Mouse (Mus musculus) mouse embryonic stem cell (cell line): ENCODE data around the gene Eef2k.

Source experiments
- in situ Hi-C, 2 experiments: fragments of 300-500 bp; cut with MboI; formaldehyde crosslinking; loops; 1 replicate in 1 of 2; 3 replicates in 1 of 2; pipeline ENCODE4 v1.14.3; 2019 to 2020; ENCODE audit warnings: low sequenced_read_pairs in 2 of 2, low pct_unique_long_range_greater_than_20kb in 1 of 2, mixed read lengths in 1 of 2; ENCODE audit not compliant: unreplicated experiment in 1 of 2

The Eef2k gene

DNA sequence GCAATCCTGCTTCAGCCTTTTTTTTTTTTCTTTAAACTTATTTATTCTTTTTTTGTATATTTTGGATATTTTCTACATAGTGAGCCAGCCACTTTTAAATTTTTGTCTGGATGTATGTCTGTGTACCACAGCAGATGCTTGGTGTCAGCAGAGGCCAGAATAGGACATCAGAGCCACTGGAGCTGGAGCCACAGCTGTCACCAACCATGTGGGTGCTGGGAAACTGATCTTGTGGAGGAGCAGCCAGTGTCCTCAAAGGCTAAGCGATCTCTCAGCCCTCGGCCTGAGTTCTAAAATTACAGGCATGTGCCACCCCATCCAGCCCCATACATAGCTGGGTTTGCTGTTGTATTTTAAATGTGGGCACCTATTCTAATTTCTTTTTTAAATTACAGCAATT is 2.8 kb upstream of the Eef2k start:
- in situ Hi-C loops = loop anchor here (5.0 to 25.0 kb wide), 3 partner anchors 63 to 273 kb away; no protein-coding TSS in a partner anchor

DNA sequence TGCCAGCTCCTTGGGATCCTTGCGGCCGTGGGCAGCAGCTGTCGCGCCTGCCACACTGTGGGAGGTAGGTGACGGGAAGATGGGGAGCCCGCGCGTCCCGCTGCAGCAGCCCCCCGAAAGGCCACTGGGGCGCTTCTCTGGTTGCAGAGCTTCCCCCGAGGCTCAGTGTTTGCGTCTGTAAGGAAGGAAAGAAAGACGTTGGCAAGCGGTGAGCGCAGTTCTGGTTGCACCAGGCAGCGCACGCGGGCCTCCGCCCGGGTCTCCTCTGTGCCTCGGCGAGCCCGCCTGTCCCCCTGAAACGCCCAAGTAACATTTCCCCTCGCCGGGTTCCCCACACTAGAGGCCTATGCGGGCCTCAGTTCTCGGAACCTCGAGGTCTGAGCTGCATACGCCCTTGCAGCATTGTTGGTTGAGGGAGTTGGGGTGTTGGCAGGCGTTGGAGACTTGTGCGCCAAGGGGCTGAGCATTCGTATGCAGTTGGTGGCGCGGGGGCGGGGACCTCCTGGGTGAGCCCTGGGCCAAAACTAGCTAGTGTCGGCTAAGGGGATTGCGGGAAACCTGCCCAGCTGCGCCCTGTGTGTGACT is 498 bp downstream of the Eef2k start:
- in situ Hi-C loops = loop anchor here in 1 of 2 experiments (5.0 to 25.0 kb wide), 2 partner anchors 59 to 269 kb away; no protein-coding TSS in a partner anchor

- in situ Hi-C loops = loop anchor here in 1 of 2 experiments (5.0 to 25.0 kb wide), 2 partner anchors 58 to 268 kb away; no protein-coding TSS in a partner anchor
Observed at GRCm38 (mm10) chr7:120843852-120844435, 1.3 kb downstream of the Eef2k start.

GRCm38 (mm10) chr7:120844689-120845088 is 2.1 kb downstream of the Eef2k start:
- in situ Hi-C loops = loop anchor here in 1 of 2 experiments (5.0 to 25.0 kb wide), 2 partner anchors 58 to 268 kb away; no protein-coding TSS in a partner anchor

GRCm38 (mm10) chr7:120848831-120849512 is 6.3 kb downstream of the Eef2k start:
- in situ Hi-C loops = loop anchor here in 1 of 2 experiments (25.0 kb wide), 1 partner anchor 263 kb away; no protein-coding TSS in a partner anchor

DNA sequence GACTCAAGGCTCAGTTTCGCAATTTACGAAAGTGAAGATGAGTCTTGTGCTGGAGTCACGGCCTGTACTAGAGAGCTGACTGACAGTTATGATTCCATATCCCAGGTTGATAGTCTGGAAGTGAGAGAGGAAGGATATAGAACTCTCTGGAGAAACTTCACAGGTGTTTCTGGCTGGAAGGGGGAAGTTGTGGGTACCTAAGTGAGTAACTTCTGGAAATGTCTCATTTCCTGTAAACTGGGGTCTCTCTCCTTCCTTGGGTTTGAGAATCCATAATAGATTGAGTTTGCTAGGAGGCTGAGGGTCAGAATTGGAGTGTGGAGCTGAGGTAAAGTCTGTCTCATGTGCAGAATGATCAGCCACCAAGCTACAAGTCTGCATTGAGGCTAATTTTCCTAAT is 7.5 kb downstream of the Eef2k start:
- in situ Hi-C loops = no loop called here

DNA sequence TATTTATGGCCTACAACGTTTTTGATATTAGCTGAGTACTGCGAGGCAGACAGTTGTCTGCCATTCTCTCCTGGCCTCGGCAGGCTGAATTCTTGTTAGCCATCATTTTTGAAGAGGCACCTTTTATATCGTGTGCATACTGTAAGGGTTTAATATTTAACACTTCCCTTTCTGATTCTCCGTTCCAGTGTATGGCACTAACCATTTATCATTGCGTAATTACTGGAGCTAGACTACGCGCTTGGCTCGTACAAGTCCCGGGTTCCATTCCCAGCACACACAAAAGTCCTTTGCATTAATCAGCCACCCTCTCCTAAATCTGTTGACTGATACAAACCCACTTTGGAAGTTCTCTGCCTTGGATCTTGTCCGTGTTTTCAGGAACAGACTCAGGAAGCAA is 17.2 kb downstream of the Eef2k start:
- in situ Hi-C loops = no loop called here

DNA sequence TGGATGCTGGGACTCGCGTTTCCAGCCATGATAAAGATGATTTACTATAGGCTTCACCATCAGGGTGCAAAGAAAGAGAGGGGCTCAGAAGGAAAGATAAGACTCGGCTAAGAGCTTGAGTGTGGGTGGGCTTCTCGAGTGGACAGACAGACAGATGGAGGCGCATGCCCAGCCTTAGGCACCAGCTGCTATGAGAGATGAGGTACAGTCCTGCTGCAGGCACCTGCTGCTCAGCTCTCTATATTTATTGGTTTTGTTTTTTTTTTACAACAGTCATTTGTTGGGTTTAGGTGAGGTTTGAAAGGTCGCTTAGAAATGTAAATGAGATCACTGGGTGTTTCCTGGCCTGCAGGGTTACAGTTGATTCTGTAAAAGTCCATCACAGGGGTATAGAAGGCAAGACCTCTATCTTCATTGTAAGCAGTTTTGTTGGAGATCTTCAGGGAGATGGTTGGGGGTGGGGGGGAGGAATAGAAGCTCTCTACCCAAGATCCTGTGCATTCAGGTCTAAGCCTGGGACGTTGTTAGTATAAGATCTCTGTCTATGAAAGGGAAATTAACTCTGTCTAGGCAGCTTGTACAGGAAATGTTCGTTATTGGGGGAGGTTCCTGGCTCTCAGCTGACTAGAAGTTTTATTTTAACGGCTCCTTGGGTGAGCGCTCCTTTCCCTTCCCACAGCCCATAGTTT is 18.3 kb downstream of the Eef2k start:
- in situ Hi-C loops = no loop called here

DNA sequence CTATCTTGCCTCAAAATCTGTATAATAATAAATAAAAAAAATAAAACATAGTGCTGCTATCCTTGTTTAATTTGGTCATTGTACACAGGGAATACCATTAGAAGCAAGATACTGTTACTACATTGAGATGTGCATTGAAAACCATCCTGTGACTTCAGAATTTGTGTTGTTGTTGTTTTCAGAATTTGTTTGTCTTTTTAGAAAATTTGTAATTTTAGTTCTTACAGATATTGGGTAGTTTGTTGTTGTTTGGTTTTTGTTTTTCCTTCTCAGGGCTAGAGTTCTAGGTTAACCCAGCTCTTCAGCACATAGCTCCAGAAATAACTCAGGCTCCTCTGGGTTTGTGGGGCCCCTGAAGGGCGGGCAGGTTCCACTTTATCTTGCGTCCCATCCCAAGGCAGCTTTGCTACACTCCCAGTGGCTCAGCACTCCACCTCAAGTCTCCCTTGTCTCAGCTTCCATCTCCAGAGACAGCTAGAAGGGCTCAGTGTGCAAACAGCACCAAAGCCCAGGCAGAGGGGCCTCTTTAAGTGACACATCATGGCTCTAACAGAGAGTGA is 18.9 kb downstream of the Eef2k start:
- in situ Hi-C loops = no loop called here

DNA sequence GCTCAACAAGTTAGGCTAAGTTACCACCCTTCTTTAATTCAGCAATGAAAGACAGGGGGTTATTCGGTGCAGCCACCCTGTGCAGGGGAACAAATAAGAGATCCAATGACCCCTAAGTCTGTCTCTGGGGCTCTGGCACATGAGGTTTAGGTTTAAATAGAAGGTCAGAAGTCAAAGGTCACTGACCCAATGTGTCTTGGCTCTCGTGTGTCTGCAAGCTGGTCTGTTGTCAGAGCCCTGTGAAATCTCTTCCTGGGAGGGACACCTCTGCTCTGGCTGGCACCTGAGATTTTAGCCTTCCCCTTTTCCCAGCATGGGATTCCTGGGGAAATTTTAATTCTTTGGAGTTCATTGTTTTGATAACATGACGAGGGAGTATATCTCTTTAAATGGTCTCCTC is 19.6 kb downstream of the Eef2k start:
- in situ Hi-C loops = no loop called here

GRCm38 (mm10) chr7:120862626-120863025 is 20.0 kb downstream of the Eef2k start:
- in situ Hi-C loops = no loop called here

DNA sequence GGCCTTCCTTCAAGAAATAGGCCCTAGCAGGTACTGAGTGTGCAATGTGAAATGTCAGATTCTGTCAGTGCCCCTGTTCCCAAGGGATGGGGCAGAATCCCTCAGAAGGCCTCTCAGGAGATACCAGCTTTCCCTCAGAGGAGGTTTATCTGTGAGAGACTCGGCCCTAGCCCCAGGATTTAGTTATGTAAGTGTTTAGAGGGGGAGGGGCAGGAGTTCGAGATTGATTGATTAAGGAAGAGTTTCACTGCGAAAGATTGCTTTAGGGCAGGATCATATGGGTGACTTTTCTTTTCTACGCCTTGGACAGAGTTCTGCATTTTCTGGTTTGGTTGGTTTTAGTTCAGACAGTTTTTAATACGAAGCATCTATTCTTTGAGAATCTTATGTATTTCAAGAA is 20.8 kb downstream of the Eef2k start:
- in situ Hi-C loops = no loop called here

- in situ Hi-C loops = no loop called here
Observed at GRCm38 (mm10) chr7:120865100-120865499, 22.5 kb downstream of the Eef2k start.

DNA sequence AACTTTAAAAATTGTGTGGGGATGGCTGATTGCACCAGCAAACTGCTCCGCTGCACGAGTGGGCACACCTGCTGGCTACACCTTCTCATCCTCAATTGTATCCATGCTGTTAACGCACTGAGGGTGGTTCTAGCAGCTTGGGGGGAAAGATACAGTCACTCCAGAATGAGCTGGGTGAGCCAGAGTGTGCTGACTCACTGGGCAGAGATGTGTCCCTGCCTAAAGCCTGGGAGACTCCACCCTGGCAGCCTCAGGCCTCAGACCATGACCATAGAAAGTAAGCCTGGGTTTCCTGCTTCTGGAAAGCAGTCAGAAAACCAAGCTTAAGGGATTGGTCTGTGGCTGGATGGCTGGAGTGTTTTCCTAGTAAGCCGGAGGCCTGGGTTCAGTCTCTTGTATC is 23.2 kb downstream of the Eef2k start:
- in situ Hi-C loops = no loop called here

- in situ Hi-C loops = no loop called here
Observed at GRCm38 (mm10) chr7:120866684-120867083, 24.1 kb downstream of the Eef2k start.

DNA sequence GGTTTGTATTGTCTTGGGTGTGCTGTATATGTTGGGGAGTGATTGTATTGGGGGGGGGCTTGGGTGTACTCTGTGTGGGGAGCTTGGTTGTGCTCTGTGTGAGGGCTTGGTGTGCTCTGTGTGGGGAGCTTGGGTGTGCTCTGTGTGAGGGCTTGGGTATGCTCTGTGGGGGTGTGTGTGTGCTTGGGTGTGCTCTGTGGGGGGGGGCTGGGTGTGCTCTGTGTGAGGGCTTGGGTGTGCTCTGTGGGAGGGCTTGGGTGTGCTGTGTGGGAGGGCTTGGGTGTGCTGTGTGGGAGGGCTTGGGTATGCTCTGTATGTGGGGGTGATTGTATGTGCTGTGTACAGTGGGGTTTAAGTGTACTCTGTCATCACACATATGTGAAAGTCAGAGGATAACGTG is 25.1 kb downstream of the Eef2k start:
- in situ Hi-C loops = no loop called here

- in situ Hi-C loops = no loop called here
Observed at GRCm38 (mm10) chr7:120869883-120870282, 27.3 kb downstream of the Eef2k start.

DNA sequence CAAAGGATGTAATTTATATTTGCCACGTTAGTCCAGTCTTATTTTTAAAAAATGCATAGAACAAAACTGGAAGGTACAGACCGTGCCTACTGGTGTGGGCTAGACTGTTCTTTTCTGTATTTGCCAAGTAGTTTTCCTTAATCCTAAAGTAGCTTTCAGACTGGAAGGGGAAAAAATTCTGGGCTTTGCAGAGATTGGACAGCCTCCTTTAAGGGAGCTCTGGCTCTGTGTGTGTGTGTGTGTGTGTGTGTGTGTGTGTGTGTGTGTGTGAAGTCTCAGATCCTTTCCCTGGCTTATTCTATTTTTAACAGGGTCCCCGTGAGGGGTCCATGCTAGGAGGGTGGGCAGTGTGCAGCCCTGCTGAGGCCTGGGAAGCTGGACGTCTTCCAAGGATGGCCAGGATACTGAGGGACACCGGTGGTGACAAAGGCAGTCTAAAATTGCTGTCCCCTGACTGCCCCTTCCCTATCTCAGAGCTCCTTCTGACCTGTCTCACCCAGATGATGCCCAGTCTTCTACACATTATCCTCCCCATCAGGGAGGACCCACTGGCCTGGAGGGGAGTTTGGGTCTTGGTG is 27.9 kb downstream of the Eef2k start:
- in situ Hi-C loops = no loop called here
